Mouse (Mus musculus): ENCODE results near the gene Bcl6. TPM values are rescaled to one million over a fixed set of nuclear protein-coding genes. Genes with fewer than 3 reads are reported as not detected.

The Bcl6 gene
- total RNA-seq (2021) = 10 to 100 TPM; 55.3 to 66.4 TPM

DNA sequence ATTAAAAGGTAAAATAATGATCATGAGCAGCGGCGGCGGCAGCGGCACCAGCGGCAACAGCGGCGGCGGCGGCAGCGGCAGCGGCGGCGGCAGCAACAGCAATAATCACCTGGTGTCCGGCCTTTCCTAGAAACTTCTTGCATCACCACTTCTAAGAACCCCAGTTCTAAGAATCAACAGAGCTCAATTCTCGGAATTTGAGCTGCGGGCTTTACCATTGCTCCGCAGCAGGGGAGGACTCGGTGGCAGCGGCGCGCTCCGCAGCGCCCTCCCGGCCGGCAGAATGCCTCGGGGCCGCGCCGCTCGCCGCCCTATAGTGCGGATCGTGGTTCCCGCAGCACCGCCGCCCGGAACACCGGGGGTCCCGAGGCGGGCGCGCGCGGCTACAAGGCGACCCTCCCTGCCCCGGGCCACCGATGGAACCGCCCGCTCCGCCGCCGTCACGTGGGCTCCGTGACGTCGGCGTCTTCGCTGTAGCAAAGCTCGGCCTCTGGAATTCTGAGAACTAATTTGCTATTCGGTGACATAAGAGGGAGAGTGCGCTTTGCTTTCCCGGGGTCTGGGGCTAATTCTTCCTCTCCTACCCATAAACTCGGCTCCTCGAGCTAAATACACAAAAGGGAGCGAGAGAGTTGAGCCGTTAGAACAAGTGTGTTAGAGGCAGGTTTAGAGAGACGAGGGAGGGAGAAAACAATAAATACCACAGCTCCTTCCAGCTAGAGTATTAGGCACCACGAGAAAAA, at the start of gene Bcl6, which contains the start of gene Gm37419:
TSS of gene Bcl6 (minus strand) at position 387 of the 743 bp plus-strand sequence.
TSS of gene Gm37419 (plus strand) at position 17 of the 743 bp plus-strand sequence.
- DNase-seq = peak; percentile 86 to 89

DNA sequence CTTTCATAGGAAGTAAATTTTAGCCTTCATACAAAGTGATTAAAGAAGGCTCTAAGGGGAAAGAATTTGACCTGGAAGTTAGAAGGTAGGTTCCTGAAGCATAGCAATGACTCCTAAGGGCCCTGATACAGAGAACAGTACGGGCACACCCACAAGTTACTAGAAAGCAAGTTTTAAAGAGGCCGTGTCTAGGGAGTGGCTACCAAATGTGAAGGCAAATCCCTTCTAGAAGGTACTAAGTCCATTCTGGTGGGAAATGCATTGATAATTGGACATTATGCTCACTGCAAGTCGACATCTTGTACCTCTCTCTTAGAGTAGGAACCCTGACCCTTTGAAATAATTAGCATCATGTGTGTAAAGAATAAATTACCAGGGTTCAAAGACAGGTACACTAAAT, 47.7 kb upstream of the Bcl6 start:
- DNase-seq = no peak

DNA sequence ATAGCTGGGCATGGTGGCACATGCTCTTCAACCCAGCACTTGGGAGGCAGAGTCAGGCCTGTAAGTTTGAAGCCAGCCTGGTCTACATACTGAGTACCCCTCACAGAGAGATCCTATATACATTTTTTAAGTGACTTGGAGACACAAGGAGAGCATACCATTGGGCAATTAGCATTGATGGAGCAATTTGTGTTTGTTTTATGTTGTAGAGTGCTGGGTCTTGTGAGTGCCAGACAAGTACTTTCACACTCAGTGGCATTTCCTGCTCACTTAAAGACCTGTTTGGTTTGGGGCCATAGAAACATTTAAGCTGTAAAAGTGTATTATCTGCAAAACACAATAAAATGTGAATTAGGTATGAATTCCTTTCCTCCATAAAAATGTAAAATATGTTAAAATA, 47.1 kb upstream of the Bcl6 start:
- DNase-seq = no peak

DNA sequence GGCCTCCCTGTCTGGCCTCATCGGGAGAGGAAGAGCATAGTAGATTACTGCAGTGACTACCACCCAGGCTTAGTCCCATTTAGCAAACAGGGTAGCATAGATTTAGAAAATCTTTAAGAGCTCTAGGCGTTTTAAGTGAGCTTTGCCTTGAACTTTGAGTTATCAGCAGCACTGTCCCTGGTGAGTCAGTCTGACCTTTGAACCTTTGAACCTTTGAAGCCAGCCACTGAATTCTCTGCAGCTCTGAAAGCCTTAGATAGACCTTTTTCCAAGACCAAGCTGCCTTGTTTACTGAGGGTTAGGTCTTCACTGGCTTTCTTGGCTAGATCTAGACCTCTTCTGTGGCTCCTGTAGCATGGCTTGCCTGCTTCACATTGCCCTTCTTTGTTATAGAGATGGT, 45.8 kb upstream of the Bcl6 start:
- no peak for DNase-seq

DNA sequence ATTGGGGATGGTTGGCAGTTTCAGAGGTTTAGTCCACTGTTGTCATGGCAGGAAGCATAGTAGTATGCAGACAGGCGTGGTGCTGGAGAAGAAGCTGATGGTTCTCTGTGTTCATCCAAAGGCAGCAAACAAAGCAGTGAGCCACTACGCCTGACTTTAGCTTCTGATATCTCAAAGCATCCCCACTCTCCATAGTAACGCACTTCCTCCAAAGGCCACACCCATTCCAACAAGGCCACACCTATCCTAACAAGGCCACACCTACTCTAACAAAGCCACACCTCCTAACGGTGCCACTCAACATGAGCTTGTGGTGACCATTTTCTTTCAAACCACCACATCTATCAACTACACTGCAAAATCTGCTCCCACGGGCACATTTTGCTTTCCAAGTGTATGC, 44.6 kb upstream of the Bcl6 start:
- DNase-seq = no peak

DNA sequence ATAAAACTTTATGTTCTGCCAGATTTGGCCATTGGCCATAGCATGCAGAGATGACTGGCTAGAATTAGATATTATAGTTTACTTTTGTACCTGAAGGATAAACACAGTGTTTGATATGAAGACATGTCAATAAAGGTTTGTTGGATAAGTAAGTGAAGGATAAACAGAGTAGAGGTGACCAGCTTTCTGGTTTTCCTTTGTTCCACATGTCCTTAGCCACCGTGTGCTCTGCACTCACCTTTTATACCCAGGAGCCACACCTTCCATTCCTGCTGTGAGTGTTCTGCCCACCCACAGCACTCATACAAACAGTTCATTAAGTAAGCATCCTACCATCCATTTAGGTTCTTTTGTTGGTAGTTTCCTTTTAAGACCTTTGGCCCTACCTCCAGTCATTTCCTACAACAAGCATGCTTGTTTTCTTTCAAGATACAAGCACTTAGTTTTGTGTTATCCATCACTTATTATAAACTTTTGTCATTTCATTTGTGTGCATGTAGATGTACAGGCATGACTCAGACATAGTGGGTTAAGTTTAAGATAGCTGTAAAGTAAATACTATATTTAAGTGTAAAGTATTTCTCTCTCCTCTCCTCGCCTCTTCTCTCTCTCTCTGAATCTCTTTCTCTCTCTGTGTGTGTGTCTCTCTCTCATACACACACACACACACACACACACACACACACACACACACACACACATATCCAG, 41.5 kb upstream of the Bcl6 start:
- DNase-seq = no peak

DNA sequence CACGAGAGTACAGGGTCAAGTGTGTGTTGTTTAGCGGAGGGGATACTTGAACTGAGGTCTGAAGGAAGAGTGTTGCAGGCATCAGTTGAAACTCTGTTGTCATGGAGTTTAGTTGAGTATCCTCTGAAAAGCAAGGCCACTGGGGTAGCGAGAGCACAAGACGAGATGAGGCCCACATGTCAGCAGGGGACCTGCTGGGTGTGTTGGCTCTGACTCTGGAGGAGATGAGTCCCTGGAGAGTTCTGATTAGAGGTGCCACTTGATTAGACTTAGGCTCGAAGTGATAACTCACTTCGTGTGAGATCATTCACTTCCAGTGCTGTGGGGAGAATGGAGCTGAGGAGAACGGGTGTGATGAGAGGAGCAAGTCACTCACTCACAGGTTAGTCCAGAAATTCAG, 36.8 kb upstream of the Bcl6 start:
- no peak for DNase-seq

DNA sequence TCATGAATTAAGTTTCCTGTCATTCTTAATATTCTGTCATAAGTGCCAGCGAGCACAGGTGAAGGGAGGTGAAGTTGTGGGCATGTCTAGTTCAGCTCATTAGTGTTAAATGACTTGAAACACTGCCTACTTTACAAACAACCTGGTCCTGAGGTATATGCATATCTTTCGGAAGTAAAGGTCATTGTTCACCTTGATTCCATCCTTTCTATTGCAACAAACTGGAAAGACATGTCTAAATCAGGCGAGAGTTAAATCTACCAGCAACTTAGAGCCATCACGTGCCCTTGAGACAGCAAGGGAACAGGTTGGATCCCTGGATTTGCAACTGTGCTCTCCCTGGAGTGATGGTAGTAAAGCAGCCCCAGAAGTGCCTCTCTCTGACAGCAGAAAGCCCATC, 34.0 kb upstream of the Bcl6 start:
- DNase-seq = no peak

DNA sequence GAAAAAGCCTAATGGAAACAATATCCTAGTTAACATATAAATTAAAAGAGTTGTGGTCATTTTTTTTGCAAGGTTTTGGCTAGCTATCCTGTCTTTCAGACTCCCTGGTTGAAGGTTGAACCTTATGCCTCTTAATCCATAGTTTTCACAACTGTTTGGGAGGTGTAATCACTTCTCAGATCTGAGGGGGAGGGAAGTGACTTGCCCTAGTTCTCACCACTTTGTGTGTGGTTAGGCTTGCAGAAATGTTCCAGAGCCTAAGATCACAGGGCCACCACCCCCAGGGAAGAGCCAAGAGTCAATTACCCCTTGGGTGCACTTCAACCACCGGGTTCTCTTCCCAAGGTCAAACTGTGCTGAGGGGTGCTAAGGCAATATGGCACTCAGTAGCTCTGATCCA, 33.1 kb upstream of the Bcl6 start:
- DNase-seq = no peak

DNA sequence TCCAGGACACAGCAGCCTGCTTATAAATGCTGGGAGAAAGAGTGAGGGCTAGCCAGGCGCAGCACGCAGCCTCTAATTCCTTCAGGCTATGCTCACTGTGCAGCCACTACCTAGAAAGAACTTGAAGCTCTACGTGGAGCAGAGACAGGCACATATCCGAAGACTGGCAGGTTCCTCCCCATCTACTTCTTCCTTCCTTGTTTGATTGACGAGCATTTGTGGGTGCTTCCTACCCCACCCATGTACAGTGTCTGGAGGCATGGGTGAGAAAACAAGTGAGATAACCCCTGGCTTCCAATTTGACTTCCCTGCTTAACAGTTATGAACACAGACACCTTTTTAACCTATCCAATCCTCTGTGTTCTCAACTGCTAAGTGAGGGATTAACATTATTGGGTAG, 28.1 kb upstream of the Bcl6 start:
- no peak for DNase-seq

DNA sequence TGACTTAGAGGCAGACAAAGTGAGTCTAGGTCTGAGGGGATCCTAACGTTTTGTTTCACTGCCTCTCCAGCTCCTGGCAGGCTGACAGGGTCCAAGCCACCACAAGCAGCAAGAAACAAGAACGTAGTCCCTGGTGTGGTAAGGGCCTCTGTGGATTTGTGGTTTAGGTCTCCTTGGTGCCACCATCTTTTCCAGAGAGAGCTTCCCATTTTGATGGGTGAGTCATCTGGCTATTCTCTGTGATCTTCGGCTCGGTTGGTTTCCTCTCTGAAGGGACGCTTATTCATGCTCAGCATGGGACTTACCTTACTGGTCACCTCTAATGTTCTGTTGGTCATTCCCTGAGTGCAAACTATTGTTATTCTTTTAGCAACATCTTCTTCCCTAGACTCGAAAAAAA, 27.6 kb upstream of the Bcl6 start:
- DNase-seq = no peak

DNA sequence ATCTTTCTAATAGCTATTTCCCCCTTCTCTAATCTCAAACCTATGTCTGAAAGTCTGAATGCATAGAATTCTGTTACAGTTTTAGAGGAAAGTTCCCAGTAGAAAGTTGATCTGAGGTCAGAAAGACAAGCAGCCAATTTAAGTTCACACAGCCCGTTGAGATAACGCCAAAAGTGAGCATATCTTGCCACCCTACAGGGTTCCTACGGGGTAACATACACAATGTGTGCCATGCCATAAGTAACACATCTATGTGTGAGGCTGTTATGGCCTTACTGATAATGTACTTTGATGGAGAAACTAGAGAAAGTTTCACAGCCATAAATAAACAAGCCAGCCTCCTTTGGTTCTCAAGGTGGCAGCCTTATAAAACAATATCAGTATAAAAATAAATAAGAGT, 25.7 kb upstream of the Bcl6 start:
- DNase-seq = no peak

DNA sequence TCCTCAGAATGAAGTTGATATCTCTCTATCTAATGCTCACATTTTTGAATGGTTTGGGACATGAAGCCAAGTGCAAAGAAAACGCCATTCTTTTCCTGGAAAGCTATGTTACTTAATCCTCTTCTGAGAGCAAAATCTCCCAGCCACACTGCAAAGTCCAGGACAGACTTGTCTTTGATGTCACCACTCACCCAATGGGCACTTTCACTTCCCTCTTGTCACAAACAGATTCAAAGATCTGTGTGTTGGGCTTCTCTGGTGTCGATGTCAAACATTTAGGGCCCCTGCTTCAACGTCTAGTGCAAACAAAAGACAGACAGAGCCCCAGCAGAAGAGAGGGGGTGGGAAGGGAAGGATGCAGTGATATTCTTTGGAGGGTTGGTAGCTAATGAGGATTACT, 23.4 kb upstream of the Bcl6 start:
- DNase-seq = no peak

DNA sequence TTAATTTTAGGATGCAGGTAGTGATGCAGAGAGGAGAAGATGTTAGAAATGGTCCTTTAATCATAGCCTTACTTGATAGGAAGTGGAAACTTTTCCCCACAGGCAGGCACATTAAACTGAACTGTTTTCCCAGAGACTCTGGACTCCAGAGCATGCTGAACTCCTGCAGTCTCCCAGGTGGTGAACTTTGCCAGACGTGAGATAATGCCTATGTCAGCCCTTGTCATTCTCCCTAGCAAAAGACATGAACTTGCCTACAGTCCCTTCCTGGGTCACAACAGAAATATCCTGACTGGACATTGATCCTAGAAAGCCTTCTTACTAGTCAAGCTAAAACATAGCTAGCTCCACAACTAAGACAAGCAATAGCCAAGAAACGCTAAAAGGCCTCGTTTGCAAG, 22.7 kb upstream of the Bcl6 start:
- no peak for DNase-seq

DNA sequence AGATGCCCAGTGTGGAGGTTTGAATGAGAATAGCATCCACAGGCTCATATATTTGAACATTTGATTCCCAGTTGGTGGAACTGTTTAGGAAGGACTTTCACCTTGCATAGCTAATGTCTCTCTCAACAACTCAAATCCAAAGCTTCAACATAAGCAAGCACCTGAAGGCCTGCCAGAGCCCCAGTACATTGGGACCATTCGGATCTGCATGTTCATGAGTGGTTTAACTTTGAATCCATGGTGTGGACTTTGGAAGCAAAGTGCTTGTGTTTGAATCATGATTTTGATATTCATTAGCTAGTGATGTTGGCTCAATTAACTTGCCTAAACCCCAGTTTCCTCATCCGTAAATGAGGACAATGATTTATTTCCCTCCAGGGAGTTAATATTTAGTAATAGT, 21.2 kb upstream of the Bcl6 start:
- DNase-seq = no peak

DNA sequence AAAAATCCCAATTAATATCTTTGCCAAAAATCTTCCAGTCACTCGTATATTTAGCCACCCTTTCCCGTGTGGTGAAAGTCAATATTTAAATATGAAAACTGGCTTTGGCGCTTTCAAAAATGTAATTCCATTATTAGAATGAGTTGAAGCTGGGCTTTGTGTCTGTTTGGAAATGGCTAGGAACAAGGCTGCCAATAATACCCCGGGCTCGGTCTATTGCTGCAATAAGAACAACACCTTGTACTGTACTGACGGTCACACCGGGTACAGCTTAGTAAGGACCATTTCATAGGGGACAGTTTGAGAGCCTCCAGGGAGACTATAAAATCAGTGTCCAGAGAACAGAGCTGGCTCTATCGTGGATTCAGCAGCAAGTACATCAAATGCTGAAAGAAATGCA, 17.3 kb upstream of the Bcl6 start:
- no peak for DNase-seq

DNA sequence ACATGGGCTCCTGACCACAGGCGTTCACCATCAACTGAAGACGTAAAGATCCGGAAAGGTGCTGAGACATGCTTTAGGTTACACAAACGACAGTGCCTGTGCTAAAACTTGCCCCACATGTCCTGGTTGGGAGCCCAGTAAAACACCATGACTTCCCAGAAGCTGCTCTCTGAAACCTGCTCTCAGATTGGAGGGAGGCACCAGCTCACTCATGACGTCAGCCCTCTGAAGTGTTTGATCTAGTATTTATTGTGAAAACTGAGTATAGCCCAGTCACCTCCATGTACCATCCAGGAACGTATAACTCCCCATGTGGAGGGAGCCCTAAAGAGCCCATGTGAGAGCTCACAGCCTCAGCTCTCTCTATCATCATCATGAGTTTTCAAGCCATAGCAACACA, 9.3 kb upstream of the Bcl6 start:
- no peak for DNase-seq

DNA sequence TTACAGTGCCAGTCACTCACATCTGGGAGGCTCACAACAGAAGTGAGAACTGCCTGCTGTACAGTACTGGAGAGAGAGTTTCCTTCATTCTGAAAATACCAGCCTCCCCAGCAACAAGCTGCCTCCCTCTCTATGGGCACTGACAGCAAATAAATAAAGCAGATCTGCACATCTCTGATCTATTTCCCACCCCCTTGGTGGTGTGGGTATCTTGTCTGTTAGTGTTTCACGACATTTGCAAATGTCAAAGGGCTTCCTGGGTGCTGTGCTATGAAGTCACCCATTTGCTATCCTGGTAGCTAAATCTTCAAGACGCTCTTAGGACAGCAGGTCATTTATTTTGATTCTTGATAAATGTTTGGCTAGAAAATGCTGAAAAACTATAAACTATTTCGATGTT, 8.6 kb upstream of the Bcl6 start:
- no peak for DNase-seq

DNA sequence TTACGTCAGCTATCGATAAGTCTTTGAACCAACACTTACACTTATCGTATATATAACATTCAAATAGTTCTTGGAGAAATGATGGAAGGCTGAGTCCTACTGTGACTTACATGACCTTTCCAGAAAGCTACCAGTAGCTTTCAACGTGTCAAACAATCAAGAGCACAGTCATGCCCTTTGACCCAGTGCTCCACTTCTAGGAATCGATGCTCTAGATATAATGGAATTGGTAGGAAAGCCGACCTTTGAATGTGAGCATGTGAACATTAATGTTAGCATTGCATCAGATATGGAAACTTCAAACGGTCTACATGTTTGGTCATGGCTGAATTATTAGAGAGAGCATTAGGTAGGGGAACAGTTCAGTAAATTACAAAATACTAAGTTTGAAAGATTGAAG, 7.7 kb upstream of the Bcl6 start:
- DNase-seq = no peak

DNA sequence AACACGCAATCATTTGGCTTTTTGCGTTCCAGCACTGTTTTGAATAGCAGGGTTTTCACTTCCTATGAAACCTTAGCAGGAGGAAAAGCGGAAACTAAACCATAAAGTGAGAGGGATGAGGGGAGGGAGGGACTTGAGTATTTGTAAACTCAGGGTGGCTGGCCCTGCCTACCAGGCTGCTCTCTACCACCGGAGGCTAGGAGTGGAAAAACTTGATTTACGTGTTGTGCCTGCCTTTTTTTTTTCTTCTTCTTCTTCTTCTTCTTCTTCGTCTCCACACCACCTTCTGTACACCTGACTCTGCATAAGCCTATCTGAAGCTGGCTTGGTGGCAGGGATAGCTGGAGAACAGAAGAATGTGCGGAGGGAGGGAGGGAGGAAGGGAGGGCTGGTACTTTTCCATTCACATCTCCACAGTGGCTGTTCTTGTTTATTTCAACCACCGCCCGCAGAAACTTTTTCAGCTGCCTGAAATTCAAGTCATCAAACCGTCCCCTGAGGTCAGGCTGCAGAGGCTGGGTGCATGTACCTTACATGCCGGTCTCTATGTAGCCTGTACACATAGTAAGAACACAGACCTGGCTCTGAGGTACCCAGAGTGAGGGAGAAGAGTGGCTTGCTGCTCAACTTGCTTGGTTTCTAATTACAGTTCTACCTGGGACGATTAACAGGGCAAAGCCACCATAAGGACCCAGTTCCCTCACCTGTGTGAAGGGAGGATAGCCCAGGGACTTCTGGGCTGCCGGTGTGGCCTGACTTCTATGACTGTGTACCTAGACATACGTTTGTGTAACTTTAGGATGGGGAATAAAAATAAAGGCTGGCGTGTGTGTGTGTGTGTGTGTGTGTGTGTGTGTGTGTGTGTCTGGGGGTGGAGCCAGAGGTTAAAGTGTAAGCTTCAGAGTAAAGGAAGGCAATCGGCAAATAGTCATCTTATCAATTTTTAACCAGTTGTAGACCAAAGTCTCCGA, 5.0 kb upstream of the Bcl6 start:
- no peak for DNase-seq

DNA sequence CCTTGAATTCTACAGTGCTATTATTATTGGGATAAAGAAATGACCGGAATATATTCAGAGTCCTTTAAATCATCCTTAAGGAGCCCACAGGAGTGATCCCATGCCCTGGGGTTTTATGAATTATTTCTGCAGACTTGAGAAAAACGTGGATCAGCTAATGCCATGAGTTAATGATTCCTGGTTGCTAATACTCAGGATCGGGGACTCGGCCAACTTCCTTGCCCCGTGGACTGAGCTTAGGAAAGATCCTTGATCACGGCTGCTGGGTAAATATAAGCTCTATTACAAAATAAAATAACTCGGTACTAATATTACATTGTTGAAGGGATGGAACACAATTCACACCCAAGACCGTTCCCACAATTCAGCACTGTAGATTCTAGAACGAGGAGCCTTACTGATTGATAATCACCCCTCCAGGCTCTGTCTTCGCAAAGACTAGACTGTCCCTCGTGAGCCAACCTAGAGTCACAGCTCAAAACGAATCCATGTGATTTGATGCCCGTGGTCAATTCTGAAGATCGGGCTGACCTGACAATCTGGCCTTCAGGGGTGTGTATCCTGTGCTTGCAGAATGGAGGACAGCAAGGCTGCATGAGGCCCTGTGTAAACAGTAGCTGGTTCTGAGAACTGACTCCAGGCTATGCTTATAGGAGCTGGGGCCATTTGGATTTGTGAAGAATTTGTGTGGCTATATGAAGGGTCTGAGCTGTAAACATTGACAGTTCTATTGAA, 3.4 kb upstream of the Bcl6 start:
- no peak for DNase-seq

DNA sequence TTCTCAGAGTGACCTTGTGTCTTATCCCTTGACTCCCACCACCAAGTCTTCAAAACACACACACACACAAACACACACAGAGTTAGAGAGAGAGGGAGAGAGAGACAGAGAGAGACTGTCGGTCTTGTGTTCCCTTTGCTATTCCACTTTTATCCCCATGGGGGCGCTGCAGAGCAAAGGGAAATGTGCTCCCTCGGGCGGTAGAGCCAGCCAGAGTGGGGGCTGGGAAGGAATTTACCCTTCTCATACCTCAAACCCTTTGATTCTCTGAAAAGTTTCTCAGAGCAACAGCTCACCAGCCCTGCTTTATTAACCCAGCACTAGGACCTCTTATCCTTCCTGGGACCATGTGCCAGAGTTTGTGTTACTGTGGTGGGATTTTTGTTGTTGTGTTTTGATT, 2.5 kb upstream of the Bcl6 start:
- DNase-seq = peak; percentile 82 to 88

All from layer of hippocampus, postnatal 36 days (tissue).